Mouse (Mus musculus): Measurements from ENCODE around the gene Ccndbp1. TPM values are rescaled to one million over a fixed set of nuclear protein-coding genes. Genes with fewer than 3 reads are reported as not detected.
A peak's percentile ranks its signal among the peaks of the same experiment; 100 is the strongest.
"Not testable (repeated sequence)": the region's sequence is repeated elsewhere in the genome, so short reads cannot be mapped to it uniquely, and the experiment has no call there.

Gene Ccndbp1
- total RNA-seq (2015) (44.2 and 50.1 TPM in 2 replicates), total RNA-seq (2017) (33.5 and 38.1 TPM in 2 replicates)

DNA sequence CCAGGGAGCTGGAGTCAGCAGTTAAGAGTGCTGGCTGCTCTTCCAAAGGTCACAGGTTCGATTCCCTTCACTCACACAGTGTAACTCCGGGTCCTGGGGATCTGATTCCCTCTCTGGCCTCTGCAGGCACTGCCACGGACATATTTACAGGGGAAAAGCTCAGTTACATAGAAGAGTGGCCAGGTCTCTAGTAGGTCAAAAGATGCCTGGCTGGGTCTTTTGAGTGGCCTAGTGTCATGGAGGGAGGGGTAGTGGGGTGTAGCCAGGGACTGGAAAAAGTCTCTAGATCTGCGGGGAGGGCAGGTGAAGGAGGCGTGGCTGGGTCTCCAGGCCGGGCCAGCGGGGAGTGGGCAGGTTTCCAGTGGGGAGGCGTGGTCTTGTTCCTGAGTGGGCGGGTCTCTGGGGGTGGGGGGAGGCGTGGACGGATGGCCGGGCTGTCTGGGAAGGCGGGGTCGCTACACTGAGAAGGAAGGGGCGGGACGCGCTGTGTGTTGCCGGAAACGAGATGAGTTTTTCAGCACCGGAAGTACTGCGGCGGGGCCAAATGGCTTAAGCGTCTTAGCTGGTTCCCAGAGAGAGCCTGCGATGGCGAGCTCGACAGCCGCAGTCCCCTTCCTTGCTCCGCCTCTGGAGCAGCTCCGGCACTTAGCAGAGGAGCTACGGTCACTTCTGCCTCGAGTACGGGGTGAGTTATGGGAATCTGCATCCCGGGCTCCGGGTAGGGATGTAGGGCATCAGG is at the start of gene Ccndbp1:
Gene Ccndbp1, plus strand, starts transcription at position 479 of the 739 bp plus-strand sequence.
- ATAC-seq (replicated peaks; ENCODE audit: poor library complexity): peak; percentile 98

DNA sequence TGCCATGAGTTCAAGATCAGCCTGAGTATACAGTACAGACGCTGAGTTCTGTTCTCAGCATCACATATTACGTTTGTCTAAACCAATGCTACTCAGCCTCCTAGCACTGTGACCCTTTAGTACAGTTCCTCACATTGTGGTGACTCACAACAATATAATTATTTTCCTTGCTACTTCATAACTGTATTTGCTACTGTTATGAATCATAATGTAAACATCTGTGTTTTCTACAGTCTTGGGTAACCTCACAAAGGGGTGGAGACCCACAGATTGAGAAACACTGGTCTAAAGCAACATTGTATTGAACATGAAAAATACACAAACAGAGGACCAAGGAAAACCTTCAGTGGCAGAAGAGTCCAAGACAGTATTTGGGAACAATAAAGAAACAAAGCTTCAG is 48.8 kb upstream of the Ccndbp1 start:
- no peak for ATAC-seq (replicated peaks; ENCODE audit: poor library complexity)

DNA sequence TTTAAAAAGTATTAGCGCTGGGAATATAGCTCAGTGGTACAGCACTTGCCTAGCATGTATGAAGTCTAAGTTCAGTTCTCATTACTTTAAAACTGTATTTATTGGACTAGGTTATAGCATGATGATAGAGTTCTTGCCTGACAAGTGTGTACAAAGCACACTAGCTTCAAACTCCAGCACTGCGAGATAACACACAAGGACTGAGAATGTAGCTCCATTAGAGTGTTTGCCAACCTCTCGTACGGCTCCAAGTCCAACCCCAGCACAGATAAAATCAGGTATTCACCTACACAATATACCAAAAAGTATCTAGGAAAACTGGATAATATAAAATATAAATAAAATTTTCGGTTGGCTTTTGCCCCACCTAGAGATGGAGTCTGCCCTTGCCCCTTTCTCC is 48.4 kb upstream of the Ccndbp1 start:
- ATAC-seq (replicated peaks; ENCODE audit: poor library complexity): no peak

DNA sequence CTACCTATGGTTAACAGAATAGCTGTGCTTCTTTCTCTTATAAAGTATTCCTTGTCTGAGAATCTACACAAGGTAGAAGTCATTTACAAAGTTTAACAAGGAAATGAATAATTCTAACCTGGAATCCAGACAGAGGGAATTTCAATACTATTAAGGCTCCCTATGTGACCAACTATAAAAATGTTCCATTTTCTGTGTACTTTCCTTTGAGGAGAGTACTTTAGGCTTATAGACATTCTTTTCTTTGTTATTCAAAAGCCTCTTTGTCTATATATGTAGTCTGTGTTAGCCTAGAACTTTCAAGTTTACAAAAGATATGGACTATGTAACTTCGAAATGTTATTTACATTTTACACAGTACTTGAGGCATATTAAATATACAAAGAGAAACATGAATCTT is 47.9 kb upstream of the Ccndbp1 start:
- no peak for ATAC-seq (replicated peaks; ENCODE audit: poor library complexity)

DNA sequence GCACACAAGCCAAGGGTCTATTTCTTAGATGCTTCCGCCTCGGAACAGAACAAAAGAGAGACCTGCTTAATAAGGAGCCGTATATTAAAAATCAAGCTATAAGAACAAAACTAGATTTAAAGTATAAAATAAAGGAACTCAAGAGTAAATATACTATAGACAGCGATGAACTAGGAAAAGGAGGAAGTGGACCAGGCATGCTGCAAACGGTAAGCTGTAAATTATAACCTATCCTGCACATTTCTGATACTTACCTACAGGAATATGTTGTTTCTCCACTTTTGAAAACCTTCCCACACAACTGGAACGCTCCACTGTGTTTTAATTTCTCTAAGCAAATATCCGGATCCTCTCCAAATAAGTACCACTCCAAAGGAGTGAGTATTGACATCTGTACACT is 45.1 kb upstream of the Ccndbp1 start:
- ATAC-seq (replicated peaks; ENCODE audit: poor library complexity): no peak

DNA sequence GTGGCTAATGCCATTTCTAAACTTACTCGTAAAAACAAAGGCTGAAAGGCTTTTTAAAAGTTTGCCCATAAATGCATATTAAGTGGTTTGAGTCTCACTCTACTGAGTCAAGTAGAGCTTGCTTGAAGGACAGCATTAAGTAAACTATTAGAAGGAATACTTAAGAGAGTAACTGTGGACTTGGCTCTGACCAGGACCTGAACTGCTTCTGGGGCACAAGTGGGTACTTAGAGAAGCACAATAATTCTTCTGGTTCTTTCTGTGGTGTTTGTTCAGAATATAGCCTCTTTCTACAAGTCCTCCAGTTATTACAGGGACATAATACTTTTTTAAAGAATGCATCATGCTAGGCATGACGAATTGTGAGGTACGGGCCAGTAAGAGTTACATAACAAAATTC is 42.7 kb upstream of the Ccndbp1 start:
- no peak for ATAC-seq (replicated peaks; ENCODE audit: poor library complexity)

DNA sequence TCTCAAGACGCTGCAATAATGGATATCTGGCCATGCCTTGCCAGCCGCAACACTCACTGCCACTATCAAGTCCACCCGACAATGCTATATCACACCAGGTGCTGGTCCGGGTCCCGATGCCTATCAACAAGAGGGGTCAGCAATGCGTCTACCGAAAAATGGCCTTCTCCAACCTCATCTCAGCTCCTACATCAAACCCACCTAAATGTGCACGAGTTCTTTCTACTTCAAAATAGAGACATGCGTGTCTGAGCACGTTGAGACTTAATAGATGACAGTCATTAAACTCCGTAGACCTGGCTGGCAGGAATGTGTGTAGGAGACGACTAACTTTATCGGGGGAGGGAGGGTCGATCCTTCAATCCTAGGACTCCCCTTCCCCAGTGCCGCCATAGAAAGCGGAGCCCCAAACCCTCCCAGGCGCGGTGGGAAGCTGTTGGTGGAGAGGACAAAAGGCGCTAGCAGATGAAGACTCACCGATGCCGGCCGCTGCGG is 38.1 kb upstream of the Ccndbp1 start:
- 0 out of 2 replicates have a peak, but pooled peaks have one; percentile 19 for ATAC-seq (replicated peaks; ENCODE audit: poor library complexity)

DNA sequence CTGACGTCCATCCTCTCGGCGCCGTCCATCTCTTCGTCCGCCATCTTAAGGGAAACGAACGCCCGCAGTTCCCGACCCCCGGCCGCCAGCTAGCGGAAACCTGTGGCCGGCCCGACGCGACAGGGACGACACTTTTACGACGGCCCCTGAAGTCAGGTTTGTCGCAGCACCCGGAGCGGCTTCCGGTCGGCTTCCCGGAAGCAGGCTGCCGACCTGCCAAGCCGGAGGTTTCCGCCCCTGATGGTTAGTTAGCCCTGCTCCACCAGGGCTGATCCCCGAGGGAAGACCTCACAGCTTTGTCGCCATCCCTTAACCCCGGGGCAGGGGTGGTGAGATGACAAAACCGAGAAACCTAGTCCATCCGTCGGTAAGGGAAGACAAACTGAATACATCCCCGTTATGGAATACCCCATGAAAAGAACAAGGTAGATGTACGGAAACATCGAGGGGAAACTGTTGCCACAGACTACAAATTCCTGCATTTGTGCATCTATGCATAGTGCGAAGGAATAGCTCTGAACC is 37.6 kb upstream of the Ccndbp1 start, which contains the start of gene Ubr1:
Gene Ubr1, minus strand, starts transcription at position 157 of the 522 bp plus-strand sequence.
- peak; percentile 97 for ATAC-seq (replicated peaks; ENCODE audit: poor library complexity)

DNA sequence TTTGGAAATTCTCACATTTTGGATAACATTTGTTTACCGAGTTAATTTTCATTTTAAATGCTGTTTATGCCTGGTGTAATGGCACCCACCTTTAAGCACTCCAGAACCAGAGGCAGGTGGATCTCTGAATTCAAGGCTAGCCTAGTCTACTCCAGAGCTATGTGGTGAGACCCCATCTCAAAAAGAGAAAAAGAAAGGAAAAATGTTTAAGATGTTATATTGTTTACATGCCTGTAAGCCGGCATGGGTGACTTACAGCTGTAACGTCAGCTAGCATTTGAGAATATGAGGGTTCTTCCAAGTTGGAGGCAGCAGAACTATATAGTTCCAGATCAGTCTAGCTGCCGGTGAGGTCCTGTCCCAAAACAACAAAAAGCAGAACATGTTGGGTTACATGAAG is 36.4 kb upstream of the Ccndbp1 start:
- no peak for ATAC-seq (replicated peaks; ENCODE audit: poor library complexity)

DNA sequence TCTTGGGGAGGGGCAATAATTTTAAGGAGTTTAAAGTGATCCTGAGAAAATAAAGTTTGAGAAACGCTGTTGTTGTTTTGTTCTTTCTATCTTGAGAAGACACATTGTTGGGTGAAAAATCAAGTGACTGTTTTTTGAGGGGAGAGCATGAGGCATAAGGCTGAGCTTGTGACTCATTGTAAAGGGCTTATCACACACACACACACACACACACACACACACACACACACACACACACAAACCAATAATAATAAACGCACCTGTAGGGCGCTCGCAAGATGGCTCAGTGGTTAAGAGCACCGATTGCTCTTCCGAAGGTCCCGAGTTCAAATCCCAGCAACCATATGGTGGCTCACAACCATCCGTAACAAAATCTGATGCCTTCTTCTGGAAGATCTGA is 35.9 kb upstream of the Ccndbp1 start:
- ATAC-seq (replicated peaks; ENCODE audit: poor library complexity): not testable (repeated sequence)

DNA sequence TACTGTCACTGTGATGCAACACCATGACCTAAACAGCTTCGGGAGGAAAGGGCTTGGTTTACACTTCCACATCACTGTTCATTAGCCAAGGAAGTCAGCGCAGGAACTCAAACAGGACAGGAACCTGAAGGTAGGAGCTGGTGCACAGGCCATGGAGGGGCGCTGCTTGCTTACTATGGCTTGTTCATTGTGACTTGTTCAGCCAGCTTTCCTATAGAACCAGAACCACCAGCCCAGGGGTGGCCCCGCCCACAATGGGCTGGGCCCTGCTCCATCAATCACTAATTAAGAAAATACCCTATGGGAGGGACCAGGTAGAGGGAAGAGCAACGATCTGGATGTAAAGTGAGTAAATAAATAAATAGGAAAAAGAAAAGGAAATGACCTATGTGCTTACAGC is 35.2 kb upstream of the Ccndbp1 start:
- ATAC-seq (replicated peaks; ENCODE audit: poor library complexity): no peak

DNA sequence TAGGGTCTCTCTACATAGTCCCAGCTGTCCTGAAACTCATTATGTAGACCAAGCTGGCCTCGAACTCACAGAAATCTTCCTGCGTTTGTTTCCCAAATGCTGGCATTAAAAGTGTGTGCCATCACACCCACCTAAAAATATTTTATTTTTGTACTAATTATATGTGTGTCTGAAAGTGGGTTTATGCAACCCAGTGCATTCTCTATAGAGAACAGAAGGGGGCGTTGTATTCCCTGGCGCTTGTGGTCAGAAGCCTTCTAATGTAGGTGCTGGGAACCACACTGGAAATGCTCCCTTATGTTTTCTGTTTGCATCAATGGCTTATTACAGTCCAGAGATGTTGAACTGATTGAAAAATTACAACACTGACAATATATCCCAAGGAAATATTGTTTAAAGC is 31.9 kb upstream of the Ccndbp1 start:
- ATAC-seq (replicated peaks; ENCODE audit: poor library complexity): peak; percentile 54; the same call in 1 of the 2 replicates

DNA sequence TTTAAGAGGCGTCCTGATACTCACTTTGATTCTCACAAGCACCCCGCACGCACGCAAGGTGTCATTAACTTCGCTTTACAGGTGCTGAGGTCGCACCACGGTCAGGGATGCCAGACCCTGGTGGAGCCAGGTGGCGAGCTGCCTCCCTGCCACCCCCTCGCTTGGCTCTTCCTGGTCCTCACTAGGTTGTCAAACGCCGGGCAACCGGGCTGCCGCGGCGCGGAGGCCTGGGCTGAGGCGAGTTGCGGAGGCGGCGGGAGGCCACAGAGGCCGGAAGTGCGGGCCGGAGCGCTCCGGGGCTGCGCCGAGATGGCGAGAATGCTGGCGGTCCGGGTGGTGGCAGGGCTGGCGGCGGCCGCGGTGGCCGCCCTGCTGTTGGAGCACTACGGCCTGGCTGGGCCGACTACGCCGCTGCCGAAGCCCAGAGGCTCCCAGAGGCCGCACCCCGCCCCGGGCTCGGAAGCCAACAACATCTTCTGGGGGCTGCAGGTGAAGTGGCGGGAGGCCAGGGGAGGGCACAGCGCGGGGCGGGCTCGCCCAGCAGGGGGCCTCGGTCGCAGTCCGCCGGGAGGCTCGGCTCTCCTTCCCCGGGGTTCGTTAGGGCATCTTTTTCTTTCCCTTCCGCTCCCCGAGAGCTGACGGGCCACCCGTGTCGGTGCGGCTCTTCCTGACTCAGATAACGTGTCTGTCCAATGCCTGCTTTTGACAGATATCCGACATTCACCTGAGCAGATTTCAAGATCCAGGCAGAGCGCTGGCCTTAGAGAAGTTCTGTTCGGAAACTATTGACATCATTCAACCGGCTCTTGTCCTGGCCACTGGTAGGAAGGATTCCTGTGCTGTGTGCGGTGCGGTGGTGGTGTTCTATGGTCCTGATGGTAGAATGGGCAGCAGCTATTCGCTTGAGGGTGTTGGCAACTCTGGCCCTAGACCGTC is 30.9 kb upstream of the Ccndbp1 start, which contains the start of gene Tmem62:
Gene Tmem62, plus strand, starts transcription at position 28 of the 936 bp plus-strand sequence.
- peak; percentile 72 for ATAC-seq (replicated peaks; ENCODE audit: poor library complexity)

DNA sequence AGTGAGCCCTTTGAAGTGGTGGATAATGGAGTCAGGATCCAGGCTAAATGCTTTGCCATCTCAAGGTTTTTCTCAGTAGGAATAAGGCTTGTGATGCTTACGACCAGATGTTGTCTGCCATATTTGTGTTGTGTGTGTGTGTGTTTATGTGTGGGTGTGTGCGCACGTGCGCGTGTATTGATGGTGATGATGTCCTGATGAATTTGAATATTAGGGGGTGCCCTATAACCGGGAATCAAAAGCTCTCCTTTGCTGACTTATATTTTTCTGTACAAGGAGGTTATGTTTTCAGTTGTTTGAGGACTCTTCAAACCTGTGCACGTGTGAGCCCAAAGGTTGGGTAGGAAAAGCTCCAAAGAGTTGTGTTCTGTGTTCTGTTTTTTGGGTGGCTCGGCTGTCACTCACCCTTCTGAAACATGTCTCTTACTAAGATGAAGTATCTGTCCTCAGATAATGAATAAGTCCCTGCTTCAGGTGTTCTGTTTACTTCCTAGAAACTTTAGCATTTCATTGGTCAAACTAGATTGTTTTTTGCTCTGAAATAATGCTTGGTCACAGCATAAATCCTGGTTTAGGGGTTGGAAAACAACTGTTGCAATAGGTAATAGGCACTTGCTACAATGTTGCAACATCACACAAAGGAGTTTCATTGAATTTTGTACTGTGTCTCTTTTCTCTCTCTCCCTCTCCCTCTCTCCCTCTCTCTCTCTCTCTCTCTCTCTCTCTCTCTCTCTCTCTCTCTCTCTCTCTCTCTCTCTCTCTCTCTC is 30.1 kb upstream of the Ccndbp1 start:
- ATAC-seq (replicated peaks; ENCODE audit: poor library complexity): 0 out of 2 replicates have a peak, but pooled peaks have one; percentile 9

DNA sequence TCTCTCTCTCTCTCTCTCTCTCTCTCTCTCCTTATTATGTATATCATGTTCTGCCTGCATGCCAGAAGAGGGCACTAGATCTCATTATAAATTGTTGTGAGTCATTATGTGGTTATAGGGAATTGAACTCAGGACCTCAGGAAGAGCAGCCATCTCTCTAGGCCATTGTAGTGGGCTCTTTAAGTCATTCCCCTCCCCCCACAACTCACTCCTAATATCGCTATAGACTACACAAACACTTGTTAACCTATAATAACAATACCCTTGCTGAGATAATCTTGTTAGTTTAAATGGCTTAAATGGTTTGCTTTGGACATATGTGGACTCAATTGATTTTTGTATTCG is 29.5 kb upstream of the Ccndbp1 start:
- peak; percentile 35; the same call in 1 of the 2 replicates for ATAC-seq (replicated peaks; ENCODE audit: poor library complexity)

DNA sequence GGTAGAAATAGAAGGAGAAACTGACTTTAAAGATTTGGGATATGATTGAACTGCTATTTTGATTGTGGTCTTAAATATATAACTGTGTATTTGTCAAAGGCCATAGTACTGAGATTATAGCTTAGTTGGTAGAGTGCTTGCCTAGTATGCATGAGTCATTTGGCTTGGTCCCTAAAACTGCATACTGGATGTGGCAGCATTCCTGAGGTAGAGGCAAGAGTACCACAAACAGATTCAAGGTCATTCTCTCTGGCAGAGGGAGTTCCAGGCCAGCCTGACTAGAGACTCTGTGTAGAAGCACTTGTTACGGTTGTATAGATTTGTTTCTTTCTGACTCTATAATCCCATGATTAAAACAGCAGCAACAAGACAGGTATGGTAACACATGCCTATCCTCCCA is 28.4 kb upstream of the Ccndbp1 start:
- no peak for ATAC-seq (replicated peaks; ENCODE audit: poor library complexity)

DNA sequence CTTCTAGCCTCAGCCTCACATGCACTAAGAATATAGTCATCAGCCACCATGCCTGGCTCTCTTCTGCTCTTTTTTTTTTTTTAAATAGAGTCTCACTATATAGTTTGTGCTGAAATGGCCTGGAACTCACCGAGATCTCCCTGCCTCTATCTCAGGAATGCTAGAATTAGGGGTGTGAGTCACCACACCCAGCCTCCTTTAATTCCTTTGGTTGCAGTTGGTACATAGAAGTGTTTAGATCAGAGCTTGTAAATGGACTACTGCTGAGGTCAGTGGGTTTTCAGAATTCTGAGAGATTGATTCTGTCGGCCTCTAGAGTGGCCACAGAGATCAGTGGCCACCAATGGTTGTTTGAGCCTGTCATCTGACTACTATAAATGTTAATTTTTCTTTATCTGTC is 27.3 kb upstream of the Ccndbp1 start:
- ATAC-seq (replicated peaks; ENCODE audit: poor library complexity): no peak

DNA sequence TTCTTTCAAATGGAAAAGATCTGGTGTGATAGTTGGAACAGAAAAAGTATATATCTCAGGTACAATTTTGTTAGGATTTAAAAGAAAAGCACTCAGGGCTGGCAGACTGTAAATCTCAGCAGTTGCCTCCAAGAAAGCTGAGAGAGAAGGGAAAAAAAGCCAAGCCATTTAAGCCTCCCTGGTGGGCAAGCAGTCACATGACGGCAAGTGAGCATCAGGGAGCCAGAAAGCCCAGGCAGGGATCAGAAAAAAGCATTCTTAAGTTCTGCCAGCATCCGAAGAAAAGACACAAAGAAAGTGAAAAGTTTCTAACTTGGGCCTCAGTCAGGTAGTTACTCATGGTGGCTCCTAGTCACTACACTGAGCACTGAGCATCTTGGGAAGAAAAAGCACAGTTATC is 24.6 kb upstream of the Ccndbp1 start:
- no peak for ATAC-seq (replicated peaks; ENCODE audit: poor library complexity)

DNA sequence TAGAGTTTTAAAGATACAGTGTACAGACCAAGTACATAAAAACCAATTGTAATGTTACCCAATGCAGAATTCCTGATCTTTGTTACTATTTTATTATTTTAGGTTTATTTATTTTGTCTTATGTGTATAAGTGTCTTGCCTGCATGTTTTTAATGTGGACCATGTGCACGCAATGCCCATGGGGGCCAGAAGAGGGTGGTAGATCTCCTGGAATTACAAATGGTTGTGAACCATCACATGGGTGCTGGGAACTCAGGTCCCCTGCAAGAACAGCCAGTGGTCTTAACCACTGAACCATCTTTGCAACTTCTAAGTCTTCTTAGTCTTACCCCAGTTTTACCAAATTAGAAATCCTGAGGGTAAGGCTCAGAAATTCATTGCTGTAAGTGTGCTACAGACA is 23.0 kb upstream of the Ccndbp1 start:
- 0 out of 2 replicates have a peak, but pooled peaks have one; percentile 58 for ATAC-seq (replicated peaks; ENCODE audit: poor library complexity)

DNA sequence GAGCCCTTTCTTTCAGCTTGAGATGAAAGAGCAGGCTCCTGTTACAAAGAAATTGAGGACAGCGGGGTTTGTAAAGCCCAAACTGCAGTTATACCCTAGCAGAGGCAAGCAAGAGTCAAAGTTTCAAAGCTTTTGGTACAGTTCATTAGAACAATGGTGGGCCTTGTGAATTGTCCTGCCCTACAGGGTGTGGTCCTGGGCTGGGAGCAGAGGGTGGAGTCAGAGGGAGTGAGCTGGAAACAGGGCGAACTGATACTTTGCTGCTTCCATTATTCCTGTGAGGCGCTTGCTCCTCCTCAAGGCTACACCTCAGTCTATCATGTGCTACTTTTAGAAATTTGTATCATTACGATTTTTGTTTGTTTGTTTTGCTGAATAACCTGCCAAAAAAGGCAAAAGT is 17.0 kb upstream of the Ccndbp1 start:
- 0 out of 2 replicates have a peak, but pooled peaks have one; percentile 42 for ATAC-seq (replicated peaks; ENCODE audit: poor library complexity)

Measured in megakaryocyte progenitor cell, adult 5-6 weeks (primary cell).